Mouse (Mus musculus) liver, embryonic 11.5 days (tissue): ENCODE data around the gene Tprg. TPM values are rescaled to one million over a fixed set of nuclear protein-coding genes. Genes with fewer than 3 reads are reported as not detected.

Experiments
- ATAC-seq: fragments of 200-750 bp; cut with Nextera tagmentation; replicated peaks from 2 replicates; pipeline ENCODE4 v1.8.0; 2017; ENCODE audit warnings: moderate number of reproducible peaks, mild to moderate bottlenecking, moderate TSS enrichment, moderate library complexity; ENCODE audit not compliant: low FRiP score
- DNase-seq: peaks from one replicate; pipeline ENCODE4 v3.0.0-alpha.2; 2017; ENCODE audit warnings: low spot score
- H3K27ac ChIP-seq: fragments of 300-500 bp; sonication (generic); 2 replicates; pipeline ENCODE4 v1.5.1; 2014; ENCODE audit warnings: mild to moderate bottlenecking, low read depth, low read length, control low read depth
- H3K27me3 ChIP-seq: fragments of 300-500 bp; sonication (generic); replicated peaks from 2 replicates; pipeline ENCODE4 v1.6.1; 2014; ENCODE audit warnings: low read length, mixed read lengths; ENCODE audit not compliant: control insufficient read depth, insufficient read depth
- H3K36me3 ChIP-seq: fragments of 300-500 bp; sonication (generic); 2 replicates; pipeline ENCODE4 v1.6.1; 2014; ENCODE audit warnings: mild to moderate bottlenecking, low read length, moderate library complexity, mixed read lengths; ENCODE audit not compliant: control insufficient read depth, insufficient read depth
- H3K4me1 ChIP-seq: fragments of 300-500 bp; sonication (generic); replicated peaks from 2 replicates; pipeline ENCODE4 v1.6.1; 2014; ENCODE audit warnings: low read length, mixed read lengths; ENCODE audit not compliant: control insufficient read depth, insufficient read depth
- H3K4me2 ChIP-seq: fragments of 300-500 bp; sonication (generic); 2 replicates; pipeline ENCODE4 v1.6.1; 2014; ENCODE audit warnings: mild to moderate bottlenecking, control low read depth, moderate library complexity
- H3K4me3 ChIP-seq: fragments of 300-500 bp; sonication (generic); 2 replicates; pipeline ENCODE4 v1.5.1; 2014; ENCODE audit warnings: low read depth, low read length, control low read depth
- H3K9ac ChIP-seq: fragments of 300-500 bp; sonication (generic); 2 replicates; pipeline ENCODE4 v1.6.1; 2014; ENCODE audit warnings: low read depth, low read length, control low read depth
- H3K9me3 ChIP-seq: fragments of 300-500 bp; sonication (generic); 2 replicates; pipeline ENCODE4 v1.6.1; 2016; ENCODE audit warnings: low read length, inconsistent platforms, mixed read lengths; ENCODE audit not compliant: control insufficient read depth
- WGBS: fragments of 180-500 bp; shearing (Covaris S2); extraction: QIAGEN DNeasy Blood & Tissue Kit; methylation state at CpG from one replicate; pipeline ENCODE4 v1.1.7; 2014; 5-methylcytosine and 5-hydroxymethylcytosine counted together
- polyA plus RNA-seq: library from polyadenylated mRNA; unstranded; fragments of >200 nt; fragmentation: Nextera tagmentation; extraction: Ambion mirVana; gene quantifications from 2 replicates; pipeline ENCODE4 v1.2.1, GENCODE M21; 2014

Tprg gene
- polyA plus RNA-seq, 1 experiment from 2014 or later: not detected

DNA sequence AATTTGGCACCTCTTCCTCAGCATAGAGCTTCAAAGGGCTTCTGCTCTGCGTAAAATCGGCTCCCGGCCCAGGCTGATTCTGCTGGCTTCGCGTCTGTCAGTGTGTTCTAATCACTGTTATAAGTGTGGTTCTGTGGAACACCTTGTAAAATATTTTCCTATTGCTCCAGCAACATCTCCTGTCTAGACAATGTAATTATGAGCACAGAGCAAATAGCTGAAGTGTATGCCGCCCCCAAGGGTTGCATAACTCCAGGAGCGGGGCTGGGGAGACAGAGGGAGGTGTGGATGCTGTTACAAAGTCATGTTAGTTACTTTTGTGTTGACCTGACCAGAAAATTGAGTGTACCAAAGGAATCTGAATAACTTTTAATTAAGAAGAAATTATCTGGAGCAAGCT lies 81.2 kb downstream of the Tprg start:
- ATAC-seq: no peak
- H3K27ac ChIP-seq: no peak overlapping the region
- H3K4me3 ChIP-seq: no peak overlapping the region
- no peak overlapping the region for H3K9ac ChIP-seq
- 80% methylated on average over 7 of the region's 7 CpGs for WGBS
- H3K4me2 ChIP-seq: no peak overlapping the region
- H3K27me3 ChIP-seq: no peaks in the 10 kb centered on the region
- DNase-seq: no peak
- H3K9me3 ChIP-seq: no peaks in the 10 kb centered on the region
- H3K36me3 ChIP-seq: no peaks in the 10 kb centered on the region
- no peaks in the 10 kb centered on the region for H3K4me1 ChIP-seq

DNA sequence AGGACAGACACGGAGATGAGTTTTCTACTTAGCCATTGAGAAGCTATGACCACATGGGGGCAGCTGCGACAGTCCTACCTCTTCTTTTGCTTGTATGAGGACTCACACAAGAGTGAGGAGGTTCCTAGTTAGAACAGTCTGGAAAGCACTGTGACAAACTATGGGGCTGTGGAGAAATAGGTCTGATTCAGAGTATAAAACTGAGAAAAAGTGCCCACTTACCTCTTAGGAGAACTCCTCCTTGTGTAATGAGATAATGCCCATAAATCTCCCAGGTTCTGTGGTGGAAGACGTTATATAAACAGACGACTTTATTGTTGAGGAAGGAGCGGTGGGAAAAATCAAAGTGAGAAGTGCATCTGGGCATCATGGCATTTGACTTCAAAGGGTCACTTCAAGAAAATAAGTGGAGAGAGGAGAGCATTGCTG lies 83.4 kb downstream of the Tprg start:
- Histone ChIP-seq H3K4me3 (no peak overlapping the region), H3K4me2 (no peak overlapping the region), H3K36me3 (no peaks in the 10 kb centered on the region), H3K27ac (no peak overlapping the region), H3K9ac (no peak overlapping the region), H3K27me3 (no peaks in the 10 kb centered on the region), H3K9me3 (no peaks in the 10 kb centered on the region), H3K4me1 (no peaks in the 10 kb centered on the region)
- no peak for ATAC-seq
- no peak for DNase-seq
- WGBS: 50% methylated on average over 5 of the region's 5 CpGs

DNA sequence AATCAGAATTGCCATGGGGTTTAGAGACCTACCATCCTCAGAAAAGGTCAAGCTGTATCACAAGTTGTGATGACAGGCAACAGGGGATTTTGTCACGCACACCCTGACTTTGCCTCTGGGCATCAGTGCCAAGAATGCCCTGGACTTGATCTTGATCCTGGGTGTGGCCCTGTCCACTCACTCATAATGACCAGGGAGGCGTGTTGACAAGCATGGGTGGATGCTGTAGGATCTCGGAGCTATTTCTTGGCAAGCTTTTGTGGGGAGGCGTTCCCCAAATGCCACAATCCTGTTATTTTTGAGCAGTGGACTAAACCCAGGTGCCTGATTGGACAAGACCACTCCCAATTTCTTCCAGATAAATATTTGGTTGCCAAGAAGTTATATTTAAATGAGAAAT lies 87.5 kb downstream of the Tprg start:
- DNase-seq (no peak), ATAC-seq (no peak)
- Histone ChIP-seq H3K4me1 (no peaks in the 10 kb centered on the region), H3K27ac (no peak overlapping the region), H3K9me3 (no peaks in the 10 kb centered on the region), H3K36me3 (no peaks in the 10 kb centered on the region), H3K4me3 (no peak overlapping the region), H3K9ac (no peak overlapping the region), H3K4me2 (no peak overlapping the region), H3K27me3 (no peaks in the 10 kb centered on the region)
- 80% methylated on average over 4 of the region's 4 CpGs for WGBS

DNA sequence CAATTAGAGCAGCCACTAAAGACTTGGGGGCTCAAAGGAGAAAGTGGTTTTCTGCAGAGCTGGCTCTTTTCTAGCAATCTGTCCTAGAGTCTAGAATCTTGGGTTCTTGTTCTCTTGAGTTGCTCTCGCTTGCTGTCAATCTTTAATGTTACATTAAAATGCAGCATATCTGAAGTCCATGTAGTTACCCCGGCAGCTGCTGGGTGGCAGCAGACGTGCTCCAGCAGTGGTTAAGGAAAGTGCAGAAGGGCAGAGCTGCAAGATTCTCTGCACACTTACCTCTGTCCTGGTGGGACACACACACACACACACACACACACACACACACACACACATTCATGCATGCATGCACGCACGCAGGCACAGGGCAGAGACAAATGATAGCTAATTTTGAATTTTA lies 88.2 kb downstream of the Tprg start:
- no peak for ATAC-seq
- no peak overlapping the region for H3K27ac ChIP-seq
- no peak overlapping the region for H3K9ac ChIP-seq
- H3K4me2 ChIP-seq: no peak overlapping the region
- DNase-seq: no peak
- no peaks in the 10 kb centered on the region for H3K9me3 ChIP-seq
- H3K36me3 ChIP-seq: no peaks in the 10 kb centered on the region
- no peaks in the 10 kb centered on the region for H3K4me1 ChIP-seq
- 66% methylated on average over 5 of the region's 5 CpGs for WGBS
- no peaks in the 10 kb centered on the region for H3K27me3 ChIP-seq
- no peak overlapping the region for H3K4me3 ChIP-seq

DNA sequence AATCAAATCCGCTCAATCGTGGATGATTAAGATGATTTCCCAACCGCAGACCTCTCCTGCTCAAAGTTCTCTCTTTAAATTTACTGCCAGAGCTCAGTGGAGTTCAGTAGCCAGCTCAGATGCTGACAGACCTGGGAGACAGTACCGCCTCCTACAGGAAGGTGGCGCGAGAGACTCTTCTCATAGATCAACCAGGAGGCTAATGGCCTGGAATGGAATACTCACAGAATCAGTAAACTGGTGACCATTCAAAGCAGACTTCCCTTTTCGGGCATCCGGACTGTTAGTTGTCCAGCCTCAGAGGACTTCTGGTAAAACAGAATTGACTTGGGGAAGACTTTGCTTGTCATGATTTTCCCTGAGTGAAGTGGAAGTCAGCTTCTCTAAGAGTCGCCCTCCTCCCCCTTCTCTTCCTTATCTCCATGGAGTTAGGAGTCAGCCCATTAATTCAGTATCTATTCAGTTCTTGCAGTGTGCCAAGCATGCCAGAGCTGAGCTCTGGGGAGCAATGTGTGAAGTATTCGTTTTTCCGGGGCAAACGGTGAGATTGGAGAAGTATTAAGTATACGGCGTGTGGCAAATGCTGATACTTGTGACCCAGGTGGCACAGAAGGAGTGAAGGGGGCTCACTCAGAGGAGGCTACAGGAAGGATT lies 90.2 kb downstream of the Tprg start:
- H3K9me3 ChIP-seq: no peaks in the 10 kb centered on the region
- DNase-seq: peak; percentile 37
- 0 out of 2 replicates have a peak, but pooled peaks have one; percentile 41 for ATAC-seq
- H3K4me3 ChIP-seq: no peak overlapping the region
- no peaks in the 10 kb centered on the region for H3K36me3 ChIP-seq
- no peak overlapping the region for H3K27ac ChIP-seq
- H3K9ac ChIP-seq: no peak overlapping the region
- WGBS: 36% methylated on average over 14 of the region's 14 CpGs
- H3K4me2 ChIP-seq: no peak overlapping the region
- H3K4me1 ChIP-seq: no peaks in the 10 kb centered on the region
- no peaks in the 10 kb centered on the region for H3K27me3 ChIP-seq

DNA sequence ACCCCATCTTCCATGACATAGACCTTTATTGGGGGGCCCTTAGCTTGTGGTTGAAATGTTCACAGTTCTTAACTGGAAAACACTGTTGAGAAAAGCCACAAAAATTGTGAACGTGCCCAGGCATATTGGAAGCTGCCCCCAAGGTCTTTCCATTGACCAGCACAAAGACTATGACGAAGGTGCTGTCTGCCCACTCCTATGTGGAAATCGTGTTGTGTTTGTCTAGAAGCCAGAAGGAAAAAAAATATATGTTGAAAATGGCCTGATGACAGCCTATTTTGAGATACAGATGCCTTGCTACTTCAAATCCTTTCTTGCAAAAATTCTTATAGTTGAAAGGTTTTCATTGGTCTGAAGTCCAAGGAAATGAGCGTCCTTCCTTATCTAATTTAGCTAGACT lies 91.1 kb downstream of the Tprg start:
- Histone ChIP-seq H3K36me3 (no peaks in the 10 kb centered on the region), H3K27ac (no peak overlapping the region), H3K4me3 (no peak overlapping the region), H3K9me3 (no peaks in the 10 kb centered on the region), H3K4me2 (no peak overlapping the region), H3K27me3 (no peaks in the 10 kb centered on the region), H3K9ac (no peak overlapping the region), H3K4me1 (no peaks in the 10 kb centered on the region)
- DNase-seq (no peak), ATAC-seq (no peak)
- WGBS: 73% methylated on average over 4 of the region's 4 CpGs

DNA sequence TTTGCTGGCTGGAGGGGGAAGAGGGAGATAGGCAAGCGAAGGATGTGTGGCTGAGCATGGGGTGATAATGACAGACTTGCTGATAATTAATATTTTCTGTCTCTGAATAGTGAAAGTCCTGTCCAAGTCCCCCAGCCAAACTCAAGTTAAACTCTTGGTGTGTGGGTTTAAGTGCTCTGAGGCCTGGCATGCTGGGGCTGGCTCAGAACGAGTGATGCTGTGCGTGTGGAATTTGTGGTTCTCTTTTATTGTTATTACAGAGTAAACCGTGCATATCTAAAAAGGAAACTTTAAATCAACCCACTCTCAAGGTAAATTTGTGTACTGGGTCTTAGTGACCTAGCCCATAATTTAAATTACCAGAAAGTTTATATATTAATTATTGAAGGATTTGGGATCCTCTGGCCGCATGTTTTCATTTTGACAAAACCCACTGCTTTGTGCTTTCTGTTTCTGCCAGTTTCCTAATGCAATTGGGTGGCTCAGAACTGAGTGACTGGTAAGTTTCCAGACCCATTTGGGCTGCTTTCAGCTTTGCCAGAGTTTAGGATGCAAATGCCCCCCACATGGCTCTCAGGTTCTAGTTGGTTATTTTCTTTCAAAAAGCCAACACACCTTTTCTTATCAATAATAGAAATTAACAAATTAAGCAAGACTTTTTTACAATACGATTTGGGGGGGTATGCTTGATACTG lies 99.0 kb downstream of the Tprg start:
- WGBS: 77% methylated on average over 6 of the region's 6 CpGs
- no peaks in the 10 kb centered on the region for H3K4me1 ChIP-seq

DNA sequence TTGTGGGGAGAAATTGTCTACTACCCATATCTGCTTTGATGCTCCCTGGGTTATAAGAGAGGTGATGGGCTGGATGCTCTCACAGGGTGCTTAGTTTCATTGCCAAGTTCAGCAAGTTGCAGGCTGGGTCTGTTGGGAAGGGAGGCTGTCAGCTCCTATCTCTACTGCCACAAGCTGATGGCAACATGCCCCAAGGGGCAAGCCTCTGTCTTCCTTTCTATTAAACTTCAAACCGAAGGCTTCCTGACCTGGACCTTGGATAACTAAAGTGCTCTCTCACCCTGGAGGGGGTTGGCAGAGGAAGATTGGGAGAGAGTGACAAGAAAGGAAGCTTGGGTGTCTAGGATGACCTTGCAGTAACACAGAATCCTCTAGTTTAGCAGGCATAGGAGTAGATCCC lies 108.1 kb downstream of the Tprg start:
- ATAC-seq: no peak
- no peak overlapping the region for H3K9ac ChIP-seq
- WGBS: 67% methylated on average over 1 of the region's 1 CpGs
- no peak overlapping the region for H3K27ac ChIP-seq
- H3K9me3 ChIP-seq: no peaks in the 10 kb centered on the region
- no peaks in the 10 kb centered on the region for H3K27me3 ChIP-seq
- no peak overlapping the region for H3K4me2 ChIP-seq
- H3K4me1 ChIP-seq: no peaks in the 10 kb centered on the region
- H3K36me3 ChIP-seq: no peaks in the 10 kb centered on the region
- H3K4me3 ChIP-seq: no peak overlapping the region
- no peak for DNase-seq

More for the DNA sequence above, 99.0 kb downstream of the Tprg start:
- no peaks in the 10 kb centered on the region for H3K9me3 ChIP-seq
- no peak overlapping the region for H3K4me2 ChIP-seq
- H3K27ac ChIP-seq: no peak overlapping the region
- no peak overlapping the region for H3K9ac ChIP-seq
- H3K4me3 ChIP-seq: no peak overlapping the region
- DNase-seq (no peak), ATAC-seq (no peak)
- H3K36me3 ChIP-seq: no peaks in the 10 kb centered on the region
- H3K27me3 ChIP-seq: no peaks in the 10 kb centered on the region

DNA sequence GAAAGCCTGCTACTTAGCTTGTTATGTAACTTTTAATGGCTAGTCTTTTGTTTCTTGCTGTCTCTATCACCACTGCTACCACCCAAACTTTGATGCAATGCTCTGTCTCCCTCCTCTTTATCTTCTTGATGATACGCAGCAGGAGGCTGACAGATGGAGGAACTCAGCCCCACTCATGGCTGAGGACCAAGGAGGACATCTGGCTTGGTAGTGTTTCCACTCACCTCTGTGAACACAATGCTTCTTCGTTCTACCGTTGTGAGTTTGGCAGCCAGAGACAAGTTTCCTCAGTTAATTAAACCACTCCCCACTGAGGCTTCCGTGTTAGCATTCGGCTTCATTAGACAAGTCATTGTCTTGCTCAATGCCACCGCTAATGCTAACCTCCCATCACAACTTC lies 117.5 kb downstream of the Tprg start:
- H3K9ac ChIP-seq: no peak overlapping the region
- H3K4me2 ChIP-seq: no peak overlapping the region
- no peaks in the 10 kb centered on the region for H3K27me3 ChIP-seq
- H3K36me3 ChIP-seq: no peaks in the 10 kb centered on the region
- WGBS: 75% methylated on average over 6 of the region's 6 CpGs
- no peak for DNase-seq
- no peak overlapping the region for H3K4me3 ChIP-seq
- ATAC-seq: no peak
- no peak overlapping the region for H3K27ac ChIP-seq
- H3K9me3 ChIP-seq: no peaks in the 10 kb centered on the region; the same call in 1 of the 2 replicates
- no peaks in the 10 kb centered on the region for H3K4me1 ChIP-seq
